Mouse (Mus musculus) lung, postnatal 0 days (tissue): Measurements from ENCODE around the gene Arhgap15. TPM values are rescaled to one million over a fixed set of nuclear protein-coding genes. Genes with fewer than 3 reads are reported as not detected.

Experiments used
- ATAC-seq: fragments of 200-750 bp; cut with Nextera tagmentation; 2 replicates; pipeline ENCODE4 v1.8.0; 2017; ENCODE audit warnings: moderate library complexity
- DNase-seq: peaks from one replicate; pipeline ENCODE4 v3.0.0-alpha.2; 2016; ENCODE audit warnings: low spot score
- H3K27ac ChIP-seq: fragments of 300-500 bp; sonication (generic); 2 replicates; pipeline ENCODE4 v1.5.1; 2014; ENCODE audit warnings: antibody characterized with exemption, mild to moderate bottlenecking, low read length, mixed read lengths
- H3K27me3 ChIP-seq: fragments of 300-500 bp; sonication (generic); replicated peaks from 2 replicates; pipeline ENCODE4 v1.6.1; 2014; ENCODE audit warnings: low read length, mixed read lengths; ENCODE audit not compliant: insufficient read depth
- H3K36me3 ChIP-seq: fragments of 300-500 bp; sonication (generic); 2 replicates; pipeline ENCODE4 v1.6.1; 2014; ENCODE audit warnings: low read length, mixed read lengths; ENCODE audit not compliant: insufficient read depth
- H3K4me1 ChIP-seq: fragments of 300-500 bp; sonication (generic); 2 replicates; pipeline ENCODE4 v1.6.1; 2014; ENCODE audit warnings: antibody characterized with exemption, low read depth, low read length, mixed read lengths; ENCODE audit not compliant: insufficient read depth
- H3K4me2 ChIP-seq: fragments of 300-500 bp; sonication (generic); replicated peaks from 2 replicates; pipeline ENCODE4 v1.6.1; 2014; ENCODE audit warnings: low read depth, mild to moderate bottlenecking, low read length, moderate library complexity, mixed read lengths
- H3K4me3 ChIP-seq: fragments of 300-500 bp; sonication (generic); 2 replicates; pipeline ENCODE4 v1.5.1; 2014; ENCODE audit warnings: low read depth, low read length
- H3K9ac ChIP-seq: fragments of 300-500 bp; sonication (generic); replicated peaks from 2 replicates; pipeline ENCODE4 v1.6.1; 2014; ENCODE audit warnings: low read depth, mild to moderate bottlenecking
- H3K9me3 ChIP-seq: fragments of 300-500 bp; sonication (generic); 2 replicates; pipeline ENCODE4 v1.6.1; 2016; ENCODE audit warnings: low read length, mixed read lengths
- CTCF ChIP-seq: IDR thresholded peaks from 2 replicates; pipeline ENCODE4 v1.5.1; 2016; ENCODE audit warnings: antibody characterized with exemption, mild to moderate bottlenecking
- EP300 ChIP-seq: IDR thresholded peaks from 2 replicates; pipeline ENCODE4 v1.6.1; 2016; ENCODE audit warnings: antibody characterized with exemption, mild to moderate bottlenecking, control low read depth
- WGBS: fragments of 180-500 bp; shearing (Covaris S2); extraction: QIAGEN DNeasy Blood & Tissue Kit; methylation state at CpG from one replicate; pipeline ENCODE4 v1.1.7; 2014; 5-methylcytosine and 5-hydroxymethylcytosine counted together
- polyA plus RNA-seq: library from polyadenylated mRNA; unstranded; fragments of >200 nt; fragmentation: Nextera tagmentation; extraction: Ambion mirVana; gene quantifications from 2 replicates; pipeline ENCODE4 v1.2.1, GENCODE M21; 2015

The Arhgap15 gene
- polyA plus RNA-seq, 1 experiment from 2014 or later = 1.5 TPM

DNA sequence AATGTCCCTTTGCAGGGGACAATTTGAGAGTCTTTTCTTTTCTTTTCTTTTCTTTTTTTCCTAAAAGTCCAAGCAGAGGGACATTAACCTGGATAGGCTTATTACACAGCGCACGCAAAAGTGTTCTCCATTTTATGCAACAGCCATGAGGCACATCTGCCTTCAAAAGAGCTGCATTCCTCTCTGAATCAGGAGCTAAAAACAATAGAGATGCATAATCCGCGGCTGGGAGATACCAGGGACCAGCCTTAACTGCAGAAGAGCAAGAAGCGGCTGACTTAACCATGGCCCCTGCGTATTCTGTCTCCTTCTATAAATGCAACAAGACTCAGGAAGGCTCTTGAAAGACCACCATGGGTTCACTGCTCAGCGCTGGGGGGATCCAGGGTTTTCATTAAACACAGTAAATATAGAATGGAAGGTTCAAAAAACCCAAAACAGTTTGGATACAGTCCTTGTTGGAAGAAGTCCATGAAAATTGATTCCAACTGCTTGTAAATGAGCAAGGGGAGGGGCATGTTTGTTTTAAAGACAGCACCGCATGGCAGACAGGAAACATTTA lies 689.0 kb downstream of the Arhgap15 start:
- 75% methylated on average over 8 of the region's 8 CpGs for WGBS
- H3K27me3 ChIP-seq = no peaks in the 10 kb centered on the region
- H3K9ac ChIP-seq = no peak overlapping the region
- H3K9me3 ChIP-seq = peaks cover 5% of the 10 kb centered on the region; the same call in 1 of the 2 replicates
- no peaks in the 10 kb centered on the region for H3K4me1 ChIP-seq
- DNase-seq (no peak), ATAC-seq (no peak)
- H3K4me2 ChIP-seq = no peak overlapping the region
- TF ChIP-seq EP300 = no peak
- TF ChIP-seq CTCF = no peak
- H3K27ac ChIP-seq = no peak overlapping the region
- no peak overlapping the region for H3K4me3 ChIP-seq
- H3K36me3 ChIP-seq = no peaks in the 10 kb centered on the region

GRCm38 (mm10) chr2:44438070-44438469 lies 689.4 kb downstream of the Arhgap15 start:
- H3K4me2 ChIP-seq = no peak overlapping the region
- H3K36me3 ChIP-seq = no peaks in the 10 kb centered on the region
- WGBS = 98% methylated on average over 1 of the region's 1 CpGs
- H3K9me3 ChIP-seq = peaks cover 5% of the 10 kb centered on the region; the same call in 1 of the 2 replicates
- no peaks in the 10 kb centered on the region for H3K4me1 ChIP-seq
- H3K27me3 ChIP-seq = no peaks in the 10 kb centered on the region
- ATAC-seq = no peak
- no peak overlapping the region for H3K4me3 ChIP-seq
- H3K27ac ChIP-seq = no peak overlapping the region
- no peak for TF ChIP-seq EP300
- TF ChIP-seq CTCF = no peak
- no peak for DNase-seq
- H3K9ac ChIP-seq = no peak overlapping the region

GRCm38 (mm10) chr2:44444938-44445337 lies 696.3 kb downstream of the Arhgap15 start:
- Histone ChIP-seq H3K4me2 (no peak overlapping the region), H3K4me3 (no peak overlapping the region), H3K4me1 (no peaks in the 10 kb centered on the region), H3K27ac (no peak overlapping the region), H3K36me3 (no peaks in the 10 kb centered on the region), H3K9me3 (peaks cover 5% of the 10 kb centered on the region; the same call in 1 of the 2 replicates), H3K9ac (no peak overlapping the region), H3K27me3 (no peaks in the 10 kb centered on the region)
- ATAC-seq (no peak), DNase-seq (no peak)
- 49% methylated on average over 2 of the region's 2 CpGs for WGBS
- TF ChIP-seq EP300 = no peak
- no peak for TF ChIP-seq CTCF

Other genes with a start within 250 kb of the Arhgap15 start
- 0.88 and 1.6 TPM in 2 replicates for gene Kynu, start 193.5 kb upstream of the Arhgap15 start, polyA plus RNA-seq